Mouse (Mus musculus) erythroblast, embryonic 14.5 days (primary cell): ENCODE data around the gene Slit2.

Experiments used
- GATA1 ChIP-seq: IDR thresholded peaks from 2 replicates; pipeline ENCODE4 v1.6.1; 2012; ENCODE audit warnings: low read length, inconsistent platforms, mixed read lengths
- TAL1 ChIP-seq: IDR thresholded peaks from 3 replicates; pipeline ENCODE4 v1.6.1; 2012; ENCODE audit warnings: low read length, inconsistent platforms, mixed read lengths

DNA sequence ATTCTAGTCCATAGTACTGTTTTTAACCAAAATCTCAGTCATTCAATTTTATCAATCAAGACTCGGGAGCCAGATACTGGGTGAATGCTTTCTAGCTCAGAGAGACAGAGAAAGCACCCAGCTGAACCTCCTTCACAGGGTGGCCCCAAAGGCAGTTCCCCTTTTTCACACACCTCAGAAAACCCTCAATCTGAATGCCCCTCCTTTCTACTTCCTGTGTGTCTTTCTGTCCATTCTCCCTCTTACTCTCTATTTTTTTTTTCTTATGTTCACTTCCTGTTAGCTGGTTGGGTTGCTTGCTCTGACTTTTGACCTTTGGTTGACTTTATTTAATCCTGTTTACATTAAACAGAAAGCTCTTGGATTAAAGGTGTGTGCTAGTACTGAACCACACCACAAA is 366.4 kb downstream of the Slit2 start:
- no peak for TF ChIP-seq TAL1
- TF ChIP-seq GATA1 = no peak
